Mouse (Mus musculus): ENCODE measurements at regions not wholly inside any gene's neighbourhood (a gene's known extent, or its start where the extent isn't known, plus 50 kb on each side); places are given as distances from the start of the nearest gene placed in this dataset.

DNA sequence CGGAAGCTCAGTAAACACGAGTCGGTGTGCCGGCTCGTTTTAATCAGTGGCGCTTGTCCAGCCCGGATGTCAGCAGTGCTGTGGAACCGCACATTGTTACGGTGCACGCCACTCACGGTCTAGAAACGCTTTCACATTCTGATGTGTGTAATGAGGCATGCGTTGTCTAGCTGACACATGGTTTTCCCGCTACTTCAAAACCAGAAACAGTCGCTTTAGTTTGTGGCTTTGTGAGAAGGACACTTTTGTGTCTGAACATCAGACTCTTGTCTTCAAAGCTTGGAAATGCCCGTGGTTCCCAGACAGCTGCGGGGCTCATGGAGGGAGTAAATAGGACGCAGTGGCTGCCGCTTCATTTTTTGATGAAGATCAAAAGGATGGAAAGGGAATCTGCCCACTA lies 77.0 kb upstream of the Lgr5 start:
- no peak for ATAC-seq (ENCODE audit: insufficient number of reproducible peaks, low FRiP score, low TSS enrichment, low read depth)
- no peak overlapping the region for H3K27ac ChIP-seq
- H3K9me3 ChIP-seq: no peaks in the 10 kb centered on the region
- WGBS: 74% methylated on average over 19 of the region's 19 CpGs
- H3K9ac ChIP-seq: no peak overlapping the region
- no peaks in the 10 kb centered on the region for H3K36me3 ChIP-seq
- no peak overlapping the region for H3K4me2 ChIP-seq
- no peak overlapping the region for H3K4me3 ChIP-seq
- no peaks in the 10 kb centered on the region for H3K4me1 ChIP-seq
- H3K27me3 ChIP-seq: no peaks in the 10 kb centered on the region

DNA sequence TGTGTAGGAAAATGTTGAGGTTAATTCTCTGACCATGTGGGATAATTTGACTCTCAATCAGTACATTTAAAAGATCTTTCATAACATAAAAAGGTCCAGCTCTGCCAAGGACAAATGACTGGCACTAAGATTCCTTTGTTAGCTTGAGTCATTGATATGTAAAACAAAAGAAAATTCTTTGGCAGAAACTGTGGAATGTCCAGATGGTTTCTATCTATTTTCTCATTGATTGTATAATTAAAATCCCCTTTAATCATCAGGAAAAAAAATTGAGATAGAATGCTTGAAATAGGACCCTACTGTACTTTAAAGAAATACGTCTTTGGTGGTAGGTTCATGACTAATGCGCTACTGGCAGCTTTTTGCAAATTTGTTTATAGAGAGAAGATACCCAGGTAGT lies 89.1 kb upstream of the Lgr5 start:
- Histone ChIP-seq H3K27me3 (no peaks in the 10 kb centered on the region), H3K36me3 (no peaks in the 10 kb centered on the region), H3K9me3 (no peaks in the 10 kb centered on the region), H3K27ac (no peak overlapping the region), H3K9ac (no peak overlapping the region), H3K4me3 (no peak overlapping the region), H3K4me2 (no peak overlapping the region), H3K4me1 (no peaks in the 10 kb centered on the region)
- 77% methylated on average over 2 of the region's 2 CpGs for WGBS
- no peak for ATAC-seq (ENCODE audit: insufficient number of reproducible peaks, low FRiP score, low TSS enrichment, low read depth)

GRCm38 (mm10) chr10:115681115-115681514 lies 93.5 kb upstream of the Lgr5 start:
- H3K4me1 ChIP-seq: no peaks in the 10 kb centered on the region
- no peak overlapping the region for H3K4me2 ChIP-seq
- no peaks in the 10 kb centered on the region for H3K9me3 ChIP-seq
- H3K4me3 ChIP-seq: no peak overlapping the region
- H3K36me3 ChIP-seq: no peaks in the 10 kb centered on the region
- H3K27me3 ChIP-seq: no peaks in the 10 kb centered on the region
- no peak overlapping the region for H3K27ac ChIP-seq
- no peak for ATAC-seq (ENCODE audit: insufficient number of reproducible peaks, low FRiP score, low TSS enrichment, low read depth)
- 65% methylated on average over 6 of the region's 6 CpGs for WGBS
- H3K9ac ChIP-seq: no peak overlapping the region

DNA sequence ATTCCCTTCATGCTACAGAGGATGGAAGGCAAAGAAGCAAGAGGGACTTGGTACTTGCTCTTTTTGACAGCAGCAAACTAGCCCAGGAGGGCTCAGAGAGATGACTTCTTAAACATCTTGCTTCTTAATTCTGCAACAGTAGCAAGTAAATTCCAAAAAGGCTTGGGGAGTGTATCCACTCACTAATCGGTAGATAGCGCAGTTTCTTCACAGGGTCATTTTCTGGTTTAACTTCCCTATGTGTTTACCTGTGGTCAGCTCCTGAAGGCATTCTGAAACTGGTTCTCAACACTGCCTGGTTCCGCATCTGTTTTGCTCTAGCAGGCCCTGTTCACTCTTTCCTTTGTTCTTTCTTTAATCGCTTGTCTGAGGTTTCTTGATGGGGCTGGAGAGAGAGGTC lies 104.4 kb upstream of the Lgr5 start:
- 94% methylated on average over 4 of the region's 4 CpGs for WGBS
- no peak overlapping the region for H3K9ac ChIP-seq
- no peaks in the 10 kb centered on the region for H3K9me3 ChIP-seq
- H3K4me3 ChIP-seq: no peak overlapping the region
- no peak overlapping the region for H3K27ac ChIP-seq
- H3K4me2 ChIP-seq: no peak overlapping the region
- H3K36me3 ChIP-seq: no peaks in the 10 kb centered on the region
- ATAC-seq (ENCODE audit: insufficient number of reproducible peaks, low FRiP score, low TSS enrichment, low read depth): no peak
- H3K4me1 ChIP-seq: peaks cover 4% of the 10 kb centered on the region; the same call in 1 of the 2 replicates
- no peaks in the 10 kb centered on the region for H3K27me3 ChIP-seq

DNA sequence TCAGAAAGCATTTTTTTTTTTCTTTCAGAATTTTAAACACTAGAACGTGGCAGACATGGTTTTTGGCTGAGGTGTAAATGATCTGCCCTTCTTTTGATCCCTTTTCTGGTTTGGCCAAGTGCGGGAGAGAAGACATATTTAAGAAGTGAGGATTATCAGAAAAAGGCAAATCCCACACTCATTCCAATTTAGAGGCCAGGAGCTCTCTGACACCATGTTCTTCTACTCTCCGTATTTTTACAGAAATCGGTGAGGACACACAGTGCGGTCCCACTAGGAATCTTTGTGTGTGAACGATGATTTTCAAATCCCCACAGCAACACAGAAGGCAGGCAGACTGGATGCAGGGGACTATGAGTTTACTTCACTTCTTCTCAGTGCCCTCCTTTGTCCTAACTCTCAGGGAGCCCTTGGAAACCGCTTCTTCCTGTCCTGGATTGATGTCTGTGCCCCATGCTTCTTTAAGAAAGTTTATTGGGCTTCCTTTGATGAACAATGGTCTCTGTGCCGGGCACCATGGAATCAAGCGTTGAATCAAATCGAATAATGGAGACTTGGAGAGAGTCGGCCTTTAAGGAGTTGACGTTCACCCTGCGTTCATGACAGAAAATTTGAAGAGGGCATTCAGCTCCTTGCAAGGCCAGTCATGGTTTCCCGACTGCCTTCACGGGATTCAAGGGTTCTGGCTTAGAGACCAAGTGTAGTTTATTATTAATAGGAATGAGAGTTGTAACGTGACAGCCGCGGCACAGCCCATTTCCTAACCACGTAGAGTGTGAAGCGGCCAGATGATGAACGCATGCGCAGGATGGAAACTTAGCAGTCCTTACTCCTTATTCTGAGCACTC lies 106.6 kb upstream of the Lgr5 start:
- no peak overlapping the region for H3K4me3 ChIP-seq
- H3K36me3 ChIP-seq: no peaks in the 10 kb centered on the region
- 90% methylated on average over 22 of the region's 22 CpGs for WGBS
- H3K4me1 ChIP-seq: peaks cover 4% of the 10 kb centered on the region; the same call in 1 of the 2 replicates
- no peak overlapping the region for H3K4me2 ChIP-seq
- ATAC-seq (ENCODE audit: insufficient number of reproducible peaks, low FRiP score, low TSS enrichment, low read depth): no peak
- H3K9ac ChIP-seq: no peak overlapping the region
- H3K27ac ChIP-seq: no peak overlapping the region
- H3K9me3 ChIP-seq: no peaks in the 10 kb centered on the region
- H3K27me3 ChIP-seq: no peaks in the 10 kb centered on the region

GRCm38 (mm10) chr10:115702358-115702757 lies 114.3 kb upstream of the Tspan8 start:
- Histone ChIP-seq H3K9ac (no peak overlapping the region), H3K4me1 (no peaks in the 10 kb centered on the region), H3K9me3 (no peaks in the 10 kb centered on the region), H3K36me3 (no peaks in the 10 kb centered on the region), H3K27ac (no peak overlapping the region), H3K27me3 (no peaks in the 10 kb centered on the region), H3K4me2 (no peak overlapping the region), H3K4me3 (no peak overlapping the region)
- no peak for ATAC-seq (ENCODE audit: insufficient number of reproducible peaks, low FRiP score, low TSS enrichment, low read depth)
- 80% methylated on average over 3 of the region's 3 CpGs for WGBS

GRCm38 (mm10) chr10:115708623-115709022 lies 108.0 kb upstream of the Tspan8 start:
- H3K4me3 ChIP-seq: no peak overlapping the region
- H3K27me3 ChIP-seq: no peaks in the 10 kb centered on the region
- no peaks in the 10 kb centered on the region for H3K36me3 ChIP-seq
- no peak overlapping the region for H3K27ac ChIP-seq
- 0 out of 2 replicates have a peak overlapping the region, but pooled peaks have one; percentile 6 for H3K4me2 ChIP-seq
- no peak for ATAC-seq (ENCODE audit: insufficient number of reproducible peaks, low FRiP score, low TSS enrichment, low read depth)
- no peak overlapping the region for H3K9ac ChIP-seq
- WGBS: 26% methylated on average over 14 of the region's 14 CpGs
- H3K9me3 ChIP-seq: no peaks in the 10 kb centered on the region
- peaks cover 3% of the 10 kb centered on the region; the same call in 1 of the 2 replicates for H3K4me1 ChIP-seq

DNA sequence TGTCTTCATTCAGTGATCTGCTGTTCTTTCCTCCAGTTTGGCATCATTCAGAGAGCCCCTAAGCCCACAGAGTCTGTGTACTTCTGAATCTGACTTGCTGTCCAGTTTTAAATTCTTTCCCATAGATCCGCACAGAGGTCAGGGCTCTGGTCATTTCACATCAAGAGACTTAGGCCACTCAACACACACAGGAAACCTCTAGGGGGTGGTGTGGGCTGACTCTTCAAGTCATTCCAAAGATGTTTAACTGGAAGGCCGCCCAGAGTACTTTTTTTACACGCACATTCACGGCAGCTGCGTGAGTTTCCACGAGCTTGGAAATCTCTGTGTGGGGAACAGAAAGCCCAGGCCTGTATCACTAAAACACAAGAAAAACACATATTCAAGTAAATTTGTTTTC lies 102.7 kb upstream of the Tspan8 start:
- H3K9ac ChIP-seq: no peak overlapping the region
- no peak overlapping the region for H3K27ac ChIP-seq
- H3K4me1 ChIP-seq: no peaks in the 10 kb centered on the region
- no peak overlapping the region for H3K4me2 ChIP-seq
- H3K4me3 ChIP-seq: no peak overlapping the region
- 42% methylated on average over 6 of the region's 6 CpGs for WGBS
- no peaks in the 10 kb centered on the region for H3K9me3 ChIP-seq
- H3K36me3 ChIP-seq: no peaks in the 10 kb centered on the region
- no peak for ATAC-seq (ENCODE audit: insufficient number of reproducible peaks, low FRiP score, low TSS enrichment, low read depth)
- H3K27me3 ChIP-seq: no peaks in the 10 kb centered on the region

DNA sequence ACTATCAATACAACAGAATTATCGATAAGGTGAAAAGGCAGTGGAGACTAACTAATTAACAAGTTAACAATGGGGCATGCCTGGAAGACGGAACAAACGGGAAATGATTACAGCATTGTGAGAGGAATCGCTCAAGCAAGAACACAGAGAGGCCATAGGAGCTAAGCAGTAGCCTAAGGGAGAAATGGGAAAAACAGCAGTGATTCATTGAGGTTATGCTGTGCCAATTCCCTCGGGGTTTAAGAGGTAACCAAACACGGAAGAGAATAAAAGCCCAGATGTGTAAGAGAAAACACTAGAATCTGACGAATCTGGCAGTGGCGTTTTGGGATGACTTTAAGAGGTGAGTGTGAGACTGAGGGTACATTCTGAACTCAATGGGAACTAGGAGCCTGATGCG lies 100.5 kb upstream of the Tspan8 start:
- Histone ChIP-seq H3K4me2 (no peak overlapping the region), H3K4me3 (no peak overlapping the region), H3K9ac (no peak overlapping the region), H3K9me3 (no peaks in the 10 kb centered on the region), H3K36me3 (no peaks in the 10 kb centered on the region), H3K27me3 (no peaks in the 10 kb centered on the region), H3K4me1 (no peaks in the 10 kb centered on the region), H3K27ac (no peak overlapping the region)
- ATAC-seq (ENCODE audit: insufficient number of reproducible peaks, low FRiP score, low TSS enrichment, low read depth): no peak
- WGBS: 37% methylated on average over 9 of the region's 9 CpGs

- 89% methylated on average over 8 of the region's 8 CpGs for WGBS
- H3K27me3 ChIP-seq: no peaks in the 10 kb centered on the region
- H3K36me3 ChIP-seq: no peaks in the 10 kb centered on the region
- no peaks in the 10 kb centered on the region for H3K4me1 ChIP-seq
- H3K4me2 ChIP-seq: no peak overlapping the region
- ATAC-seq (ENCODE audit: insufficient number of reproducible peaks, low FRiP score, low TSS enrichment, low read depth): no peak
- no peak overlapping the region for H3K9ac ChIP-seq
- H3K9me3 ChIP-seq: no peaks in the 10 kb centered on the region
- no peak overlapping the region for H3K4me3 ChIP-seq
- no peak overlapping the region for H3K27ac ChIP-seq
These were observed 99.6 kb upstream of the Tspan8 start for GRCm38 (mm10) chr10:115717064-115717463.

- Histone ChIP-seq H3K4me1 (no peaks in the 10 kb centered on the region), H3K9me3 (no peaks in the 10 kb centered on the region), H3K36me3 (no peaks in the 10 kb centered on the region), H3K27ac (no peak overlapping the region), H3K4me3 (no peak overlapping the region), H3K4me2 (no peak overlapping the region), H3K9ac (no peak overlapping the region), H3K27me3 (no peaks in the 10 kb centered on the region)
- 86% methylated on average over 3 of the region's 3 CpGs for WGBS
- ATAC-seq (ENCODE audit: insufficient number of reproducible peaks, low FRiP score, low TSS enrichment, low read depth): no peak
These were observed 94.0 kb upstream of the Tspan8 start for GRCm38 (mm10) chr10:115722589-115722988.

GRCm38 (mm10) chr10:115742634-115743347 lies 73.8 kb upstream of the Tspan8 start:
- H3K36me3 ChIP-seq: no peaks in the 10 kb centered on the region
- no peak overlapping the region for H3K27ac ChIP-seq
- no peak overlapping the region for H3K4me2 ChIP-seq
- H3K27me3 ChIP-seq: no peaks in the 10 kb centered on the region
- H3K4me3 ChIP-seq: no peak overlapping the region
- no peak overlapping the region for H3K9ac ChIP-seq
- no peak for ATAC-seq (ENCODE audit: insufficient number of reproducible peaks, low FRiP score, low TSS enrichment, low read depth)
- 83% methylated on average over 10 of the region's 10 CpGs for WGBS
- H3K4me1 ChIP-seq: no peaks in the 10 kb centered on the region
- no peaks in the 10 kb centered on the region for H3K9me3 ChIP-seq
